Mouse (Mus musculus): Measurements from ENCODE around the gene Gm3415.
"Not testable (repeated sequence)": the region's sequence is repeated elsewhere in the genome, so short reads cannot be mapped to it uniquely, and the experiment has no call there.

Gene Gm3415

DNA sequence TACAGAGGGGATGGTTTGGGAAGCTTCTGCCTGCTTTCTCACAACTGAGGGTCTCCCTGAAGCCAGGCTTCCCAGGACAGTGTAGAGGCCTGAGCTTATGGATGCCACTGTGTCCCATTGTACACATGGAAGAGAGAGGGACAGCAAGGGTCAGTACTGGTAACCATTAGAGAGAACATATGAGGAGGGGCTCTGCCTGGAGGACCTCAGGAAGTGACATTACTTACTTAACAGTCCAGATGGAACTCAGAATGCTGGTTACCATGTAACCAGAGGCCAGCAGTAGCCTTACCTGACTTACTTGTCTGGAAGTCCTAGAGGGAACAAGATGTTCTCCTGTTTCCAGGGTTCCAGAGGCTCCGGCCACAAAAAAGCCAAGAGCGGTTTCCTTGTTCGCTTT lies at the start of gene Gm3415:
Gm3415 (plus strand) TSS at position 301 of the 400 bp plus-strand sequence.
- not testable (repeated sequence) for DNase-seq

DNA sequence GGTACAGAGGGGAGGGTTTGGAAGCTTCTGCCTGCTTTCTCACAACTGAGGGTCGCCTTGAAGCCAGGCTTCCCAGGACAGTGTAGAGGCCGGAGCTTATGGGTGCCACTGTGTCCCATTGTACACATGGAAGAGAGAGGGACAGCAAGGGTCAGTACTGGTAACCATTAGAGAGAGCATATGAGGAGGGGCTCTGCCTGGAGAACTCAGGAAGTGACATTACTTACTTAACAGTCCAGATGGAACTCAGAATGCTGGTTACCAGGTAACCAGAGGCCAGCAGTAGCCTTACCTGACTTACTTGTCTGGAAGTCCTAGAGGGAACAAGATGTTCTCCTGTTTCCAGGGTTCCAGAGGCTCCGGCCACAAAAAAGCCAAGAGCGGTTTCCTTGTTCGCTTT lies 42.1 kb upstream of the Gm3415 start, which contains the start of gene Gm3402:
Gm3402 (plus strand) TSS at position 301 of the 400 bp plus-strand sequence.
- not testable (repeated sequence) for DNase-seq

DNA sequence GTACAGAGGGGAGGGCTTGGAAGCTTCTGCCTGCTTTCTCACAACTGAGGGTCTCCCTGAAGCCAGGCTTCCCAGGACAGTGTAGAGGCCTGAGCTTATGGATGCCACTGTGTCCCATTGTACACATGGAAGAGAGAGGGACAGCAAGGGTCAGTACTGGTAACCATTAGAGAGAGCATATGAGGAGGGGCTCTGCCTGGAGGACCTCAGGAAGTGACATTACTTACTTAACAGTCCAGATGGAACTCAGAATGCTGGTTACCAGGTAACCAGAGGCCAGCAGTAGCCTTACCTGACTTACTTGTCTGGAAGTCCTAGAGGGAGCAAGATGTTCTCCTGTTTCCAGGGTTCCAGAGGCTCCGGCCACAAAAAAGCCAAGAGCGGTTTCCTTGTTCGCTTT lies 30.4 kb upstream of the Gm3415 start, which contains the start of gene Gm3404:
Gm3404 (plus strand) TSS at position 301 of the 400 bp plus-strand sequence.
- not testable (repeated sequence) for DNase-seq

DNA sequence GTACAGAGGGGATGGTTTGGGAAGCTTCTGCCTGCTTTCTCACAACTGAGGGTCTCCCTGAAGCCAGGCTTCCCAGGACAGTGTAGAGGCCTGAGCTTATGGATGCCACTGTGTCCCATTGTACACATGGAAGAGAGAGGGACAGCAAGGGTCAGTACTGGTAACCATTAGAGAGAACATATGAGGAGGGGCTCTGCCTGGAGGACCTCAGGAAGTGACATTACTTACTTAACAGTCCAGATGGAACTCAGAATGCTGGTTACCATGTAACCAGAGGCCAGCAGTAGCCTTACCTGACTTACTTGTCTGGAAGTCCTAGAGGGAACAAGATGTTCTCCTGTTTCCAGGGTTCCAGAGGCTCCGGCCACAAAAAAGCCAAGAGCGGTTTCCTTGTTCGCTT lies 18.6 kb upstream of the Gm3415 start, which contains the start of gene Gm3409:
Gm3409 (plus strand) TSS at position 301 of the 400 bp plus-strand sequence.
- not testable (repeated sequence) for DNase-seq

DNA sequence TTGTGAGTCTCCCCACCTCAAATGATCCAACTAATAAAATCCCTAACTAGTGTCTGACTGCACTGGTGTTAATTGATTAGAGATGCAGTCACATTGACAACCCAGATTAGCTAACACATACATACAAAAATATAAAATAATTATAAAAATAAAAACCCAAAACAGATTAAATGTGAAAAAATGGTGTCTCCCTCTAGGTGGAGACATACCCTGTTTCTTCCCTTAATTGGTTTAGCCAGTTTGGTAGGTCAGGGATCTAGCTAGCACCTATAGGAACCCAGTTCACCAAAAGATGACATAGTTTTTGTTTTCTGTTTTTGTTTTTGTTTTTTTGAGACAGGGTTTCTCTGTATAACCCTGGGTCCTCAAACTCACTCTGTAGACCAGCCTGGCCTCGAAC lies 8.3 kb downstream of the Gm3415 start:
- no peak for DNase-seq

DNA sequence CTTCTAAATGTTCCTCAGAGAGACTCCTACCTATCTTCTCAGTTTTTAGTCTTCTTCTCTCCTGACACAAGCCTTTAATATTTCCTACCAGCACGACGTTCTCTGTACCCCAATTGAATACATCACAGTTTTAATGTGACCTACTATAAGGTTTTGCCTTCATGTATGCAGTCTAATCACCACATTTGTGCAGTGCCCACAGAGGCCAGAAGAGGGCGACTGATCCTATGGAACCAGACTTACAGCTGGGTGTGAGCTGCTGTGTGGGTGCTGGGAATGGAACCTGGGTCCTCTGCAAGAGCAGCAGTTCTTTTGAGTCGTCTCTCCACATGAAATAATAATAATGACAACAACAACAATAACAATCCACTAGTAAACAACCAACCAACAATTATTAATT lies 11.1 kb downstream of the Gm3415 start:
- no peak for DNase-seq

DNA sequence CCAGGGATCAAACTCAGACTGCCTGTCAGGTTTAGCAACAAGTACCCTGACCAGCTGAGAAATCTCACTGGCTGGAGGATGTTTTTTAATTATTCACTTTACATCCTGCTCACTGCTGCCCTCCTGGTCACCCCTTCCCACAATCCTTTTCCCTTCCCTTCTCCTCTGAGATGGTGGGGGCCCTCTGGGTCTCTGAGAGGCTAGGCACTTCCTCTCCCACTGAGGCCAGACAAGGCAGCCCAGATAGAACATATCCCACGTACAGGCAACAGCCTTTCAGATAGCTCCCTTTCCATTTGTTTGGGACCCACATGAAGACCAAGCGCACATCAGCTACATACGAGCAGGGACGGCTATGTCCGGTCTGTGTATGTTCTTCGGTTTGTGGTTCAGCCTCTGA lies 14.2 kb downstream of the Gm3415 start:
- not testable (repeated sequence) for DNase-seq

DNA sequence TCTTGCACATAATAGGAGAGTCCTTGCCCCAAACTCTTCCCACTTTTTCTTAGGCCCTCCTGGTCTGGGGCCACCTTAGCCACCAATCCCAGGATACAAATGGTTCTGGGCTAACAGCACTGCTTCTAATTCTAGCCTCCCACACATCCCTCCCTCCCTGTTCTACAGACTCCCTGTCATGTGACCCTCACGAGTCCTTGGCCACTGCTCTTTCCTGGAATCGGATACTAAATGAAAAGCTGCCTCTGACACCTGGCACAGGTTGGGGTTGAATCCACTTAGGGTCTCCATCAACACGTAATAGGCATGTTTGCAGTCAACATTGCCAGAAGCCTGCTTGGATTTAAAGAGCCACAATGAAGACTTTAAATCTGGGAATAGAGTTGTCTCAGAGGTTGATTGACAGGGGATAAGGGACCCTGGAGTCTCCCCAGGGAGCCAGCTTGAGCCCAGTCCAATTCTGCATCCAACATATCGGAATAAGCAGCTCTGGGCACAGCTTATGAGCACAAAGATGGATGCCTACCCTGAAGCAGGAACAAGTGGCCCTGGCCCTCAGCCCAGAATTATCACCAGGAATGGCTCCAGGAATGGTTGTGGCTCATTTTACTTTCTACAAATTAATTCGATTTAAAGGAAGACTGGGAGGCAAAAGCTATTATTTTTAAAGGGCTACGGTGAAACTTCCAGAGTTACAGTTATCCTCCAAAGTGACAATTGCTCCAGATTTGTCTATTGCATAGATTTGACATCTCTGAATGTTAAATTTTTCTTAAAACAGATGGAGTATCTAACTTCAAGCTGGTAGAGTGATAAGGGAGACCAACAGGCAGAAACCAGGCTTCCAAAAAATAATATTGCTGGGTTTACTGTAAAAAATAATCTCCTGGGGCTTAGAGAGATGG lies 16.1 kb downstream of the Gm3415 start:
- DNase-seq = not testable (repeated sequence)

DNA sequence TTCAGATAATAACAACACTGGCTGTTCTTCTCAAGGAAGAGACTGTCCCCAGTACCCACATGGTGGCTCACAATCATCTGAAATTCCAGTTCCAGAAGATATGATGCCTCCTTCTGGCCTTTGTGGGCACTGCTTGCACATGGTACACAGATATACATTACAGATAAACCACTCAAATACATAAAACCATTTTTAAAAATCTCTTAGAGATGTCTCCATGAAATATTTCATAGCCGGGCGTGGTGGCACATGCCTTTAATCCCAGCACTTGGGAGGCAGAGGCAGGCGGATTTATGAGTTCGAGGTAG lies 16.8 kb downstream of the Gm3415 start:
- DNase-seq = not testable (repeated sequence)

DNA sequence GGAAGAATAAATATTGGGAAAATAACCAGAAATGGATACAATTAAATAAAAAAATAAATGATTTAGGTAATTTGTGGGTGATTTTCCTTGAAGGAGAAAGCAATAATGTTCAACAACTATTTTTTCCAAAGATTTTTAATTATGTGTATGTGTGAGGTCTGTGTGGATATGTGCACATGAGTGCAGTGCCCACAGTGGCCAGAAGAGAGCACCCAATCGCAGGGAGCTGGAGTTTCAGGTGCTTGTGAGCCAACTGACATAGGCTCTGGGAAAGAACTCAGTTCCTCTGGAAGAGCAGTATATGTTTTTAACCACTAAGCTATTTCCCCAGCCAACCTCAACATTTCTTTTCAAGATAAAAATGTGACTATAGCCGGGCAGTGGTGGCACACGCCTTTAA lies 20.7 kb downstream of the Gm3415 start:
- no peak for DNase-seq

DNA sequence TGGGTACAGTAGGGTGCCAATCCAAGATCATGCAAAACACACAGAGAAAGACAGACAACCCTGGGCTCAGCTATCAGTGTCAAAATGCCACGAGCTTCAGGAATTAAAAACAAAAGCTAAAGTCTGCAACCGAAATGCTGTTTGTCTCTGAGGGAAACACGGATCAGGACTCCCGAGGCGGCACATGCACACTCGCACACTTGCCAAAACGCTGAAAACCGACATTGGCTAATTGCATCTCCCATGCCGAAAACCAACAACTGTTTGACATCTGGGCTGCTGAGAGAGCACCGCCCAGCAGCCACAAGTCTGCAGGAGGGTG lies 28.2 kb downstream of the Gm3415 start:
- no peak for DNase-seq

DNA sequence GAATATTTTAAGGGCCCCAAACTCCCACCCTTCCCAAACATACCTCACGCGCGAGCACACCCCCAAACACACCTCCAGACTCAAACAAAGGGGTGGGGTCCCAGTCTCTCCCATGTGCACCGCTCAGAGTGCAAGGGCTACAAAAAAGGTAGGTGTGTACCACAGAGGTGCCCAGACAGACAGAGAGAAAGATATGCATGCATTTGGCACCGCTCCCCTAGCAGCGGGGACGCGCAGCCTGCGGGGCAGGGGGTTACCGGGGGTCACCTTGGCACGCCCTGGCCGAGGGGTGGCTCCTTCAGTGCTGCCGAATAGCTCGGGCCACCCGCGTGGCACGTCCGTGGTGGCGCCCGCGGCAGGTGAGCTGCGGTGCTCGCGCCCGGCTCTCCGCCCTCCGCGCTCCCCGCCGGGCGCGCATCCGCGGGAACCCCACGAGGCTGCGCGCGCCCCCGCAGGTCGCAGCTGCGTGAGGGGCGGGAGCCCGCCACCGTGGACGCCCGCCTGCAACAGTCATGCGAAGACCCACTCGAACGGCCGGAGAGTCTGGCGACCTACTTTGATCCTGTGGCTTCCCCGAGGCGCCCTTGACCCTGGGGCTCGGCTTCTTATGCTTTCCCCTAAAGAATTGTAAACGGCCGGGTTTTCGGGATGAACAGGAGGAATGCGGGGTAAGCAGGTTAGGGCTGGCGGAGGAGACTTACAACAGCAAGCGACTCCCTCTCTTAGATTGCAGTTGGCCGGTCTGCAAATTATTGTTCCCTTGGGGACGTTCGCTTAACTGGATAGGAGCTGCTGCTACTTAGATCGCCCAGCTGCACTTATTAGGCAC lies 28.8 kb downstream of the Gm3415 start, which contains the start of gene Gpr12:
Gpr12 (minus strand) TSS at position 762 of the 829 bp plus-strand sequence.
- DNase-seq = no peak

DNA sequence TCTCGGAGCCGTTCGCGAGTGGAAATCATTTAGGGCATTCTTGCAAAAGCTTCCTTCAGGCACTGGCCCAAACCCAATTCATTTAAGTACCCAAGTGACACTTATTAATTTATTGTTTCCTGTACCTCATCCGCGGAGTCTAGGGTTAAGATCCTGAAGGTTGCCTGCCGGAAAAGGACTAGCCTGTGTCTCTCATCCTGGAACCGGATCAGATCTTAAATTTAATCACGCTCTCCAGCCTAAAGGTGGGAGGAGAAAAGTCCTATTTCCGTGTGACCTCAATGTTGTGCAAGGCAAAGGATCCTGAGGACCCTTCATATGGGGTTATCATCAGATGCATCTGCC lies 29.3 kb downstream of the Gm3415 start:
- no peak for DNase-seq

DNA sequence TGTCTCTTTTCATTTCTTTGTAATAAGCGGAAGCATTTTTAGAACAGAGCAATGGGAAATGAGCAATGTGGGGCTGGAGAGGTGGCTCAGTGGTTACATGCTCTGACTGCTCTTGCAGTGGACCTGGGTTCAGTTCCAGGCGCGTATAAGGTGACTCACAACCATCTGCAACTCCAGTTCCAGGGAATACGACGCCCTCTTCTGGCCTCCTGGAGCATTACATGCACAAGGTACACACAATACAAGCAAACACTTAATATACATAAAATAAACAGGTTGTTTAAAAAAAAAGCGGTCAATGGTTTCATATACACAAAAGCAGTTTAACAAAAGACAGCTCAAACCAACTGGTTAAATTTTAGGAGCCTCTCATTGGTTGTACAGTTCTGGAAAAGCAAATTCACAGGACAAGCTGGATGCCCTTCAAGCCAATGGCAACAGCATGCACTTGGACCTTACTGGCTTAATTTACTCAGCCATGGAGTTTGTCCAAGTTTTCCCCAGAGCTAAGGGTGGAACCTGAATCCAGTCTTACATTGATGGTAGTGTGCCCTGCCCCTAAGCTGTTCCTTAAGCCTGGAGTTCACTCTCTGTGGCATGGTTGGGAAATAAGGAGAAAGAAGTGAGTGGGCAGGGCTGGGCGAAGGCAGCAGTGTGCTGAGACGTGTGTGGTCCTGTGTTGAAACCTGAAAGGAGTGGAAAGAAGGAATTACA lies 30.6 kb downstream of the Gm3415 start:
- no peak for DNase-seq

DNA sequence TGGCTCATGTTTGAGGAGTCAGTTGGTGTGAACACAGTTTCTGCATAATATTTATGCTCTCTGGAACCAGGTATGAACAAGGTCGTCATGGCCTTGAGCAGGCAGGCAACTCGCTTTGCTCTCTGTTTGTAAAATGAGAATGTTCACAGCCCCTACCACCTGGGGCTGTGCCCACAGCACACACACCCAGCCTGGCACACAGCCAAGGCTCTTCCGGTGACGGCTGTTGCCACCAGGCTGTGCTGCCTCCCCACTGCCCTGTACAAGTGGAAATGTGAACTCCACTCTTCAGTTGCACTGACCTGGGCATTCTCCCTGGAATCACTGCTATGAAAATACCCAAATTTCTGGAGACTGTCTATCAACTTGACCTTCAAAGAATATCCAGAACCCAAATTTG lies 35.1 kb downstream of the Gm3415 start:
- DNase-seq = no peak

DNA sequence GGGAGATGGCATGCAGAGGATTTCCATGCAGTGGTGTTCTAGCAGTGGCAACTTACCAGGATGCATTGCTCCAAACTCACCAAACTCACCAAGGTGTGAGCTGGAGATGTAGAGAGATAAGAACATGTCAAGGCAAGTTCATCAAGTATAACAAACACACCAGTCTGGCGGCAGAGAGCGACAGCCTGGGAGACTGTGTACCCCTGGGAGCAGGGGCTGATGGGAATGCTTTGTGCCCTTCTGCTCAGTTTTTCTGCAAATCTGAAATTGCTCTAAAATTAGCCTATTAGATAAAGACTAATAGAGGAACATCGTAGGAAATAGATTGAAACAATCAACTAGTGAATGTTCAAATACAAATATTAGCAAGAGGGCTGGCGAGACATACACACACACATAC lies 35.7 kb downstream of the Gm3415 start:
- no peak for DNase-seq

DNA sequence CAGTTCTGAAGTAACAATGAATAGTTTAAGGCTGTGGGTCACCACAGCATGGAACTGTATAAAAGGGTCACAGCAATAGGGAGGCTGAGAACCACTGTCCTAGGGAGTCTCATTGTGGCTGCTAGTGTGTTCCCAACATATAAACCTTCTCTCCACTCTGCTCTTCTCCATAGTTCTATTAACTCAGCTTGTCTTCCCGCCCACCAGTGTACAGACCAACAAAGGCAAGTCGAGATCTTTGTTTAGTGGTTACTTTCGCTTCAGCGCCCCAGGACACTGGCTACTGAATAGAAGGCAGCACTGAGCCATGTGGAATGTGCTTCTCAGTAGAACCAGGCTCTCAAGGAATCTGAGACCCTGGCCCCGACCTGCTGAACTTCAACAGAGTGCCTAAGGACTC lies 36.6 kb downstream of the Gm3415 start:
- DNase-seq = no peak

DNA sequence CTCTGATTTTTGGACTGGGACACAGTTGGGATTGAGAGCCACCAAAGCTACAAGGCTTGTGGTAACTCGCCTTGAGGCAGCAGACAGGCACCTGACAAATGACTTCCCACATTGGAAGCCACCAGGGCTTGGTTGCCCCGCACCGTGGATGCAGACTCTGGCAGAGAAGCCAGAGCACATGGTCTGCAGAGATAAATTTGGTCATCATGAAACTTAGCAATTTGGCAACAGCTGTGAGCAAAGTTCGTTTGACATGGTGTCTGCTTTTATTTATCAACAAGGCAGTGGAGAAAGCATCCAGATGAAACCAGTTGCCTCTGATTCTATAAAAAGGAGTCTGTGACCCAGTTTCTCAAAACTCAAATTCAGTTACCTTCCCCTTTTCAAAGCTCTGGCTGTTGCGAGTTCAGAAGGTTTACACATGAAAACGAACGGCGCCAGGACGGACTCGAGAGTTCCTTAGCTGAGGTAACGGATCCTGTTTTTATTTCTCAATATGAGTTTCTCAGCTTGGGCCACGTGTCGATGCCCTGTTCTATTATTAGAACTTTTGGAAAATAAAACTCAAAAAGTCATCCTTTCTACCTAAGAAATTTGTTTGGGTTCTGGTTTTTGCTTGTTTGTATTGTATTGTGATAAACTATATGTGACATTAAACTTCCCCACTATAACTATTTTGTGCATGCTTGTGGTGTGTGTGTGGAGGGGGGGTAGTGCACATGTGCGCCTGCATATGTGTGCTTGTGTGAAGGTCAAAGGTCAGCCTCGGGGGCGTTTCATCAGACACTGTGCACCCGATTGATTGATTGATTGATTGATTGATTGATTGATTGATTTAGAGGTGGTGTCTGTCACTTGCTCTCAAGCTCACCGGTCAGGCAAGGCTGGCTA lies 40.9 kb downstream of the Gm3415 start:
- no peak for DNase-seq

DNA sequence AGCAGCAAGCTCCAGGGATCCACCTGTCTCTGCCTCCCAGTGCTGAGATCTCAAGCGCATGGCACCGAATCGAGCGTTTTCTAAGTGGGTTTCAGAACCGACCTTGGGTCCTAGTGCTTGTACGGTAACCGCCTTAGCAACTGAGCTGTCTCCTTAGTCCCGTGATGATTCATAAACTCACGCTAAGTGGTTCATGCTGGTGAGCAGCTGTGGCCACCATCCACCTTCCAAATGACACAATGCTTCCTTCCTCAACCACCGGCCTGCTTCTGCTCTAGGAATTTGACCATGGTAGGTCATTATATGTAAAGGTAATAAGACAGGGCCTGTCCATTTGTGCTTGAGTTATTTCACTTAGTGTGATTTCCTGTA lies 41.6 kb downstream of the Gm3415 start:
- no peak for DNase-seq

DNA sequence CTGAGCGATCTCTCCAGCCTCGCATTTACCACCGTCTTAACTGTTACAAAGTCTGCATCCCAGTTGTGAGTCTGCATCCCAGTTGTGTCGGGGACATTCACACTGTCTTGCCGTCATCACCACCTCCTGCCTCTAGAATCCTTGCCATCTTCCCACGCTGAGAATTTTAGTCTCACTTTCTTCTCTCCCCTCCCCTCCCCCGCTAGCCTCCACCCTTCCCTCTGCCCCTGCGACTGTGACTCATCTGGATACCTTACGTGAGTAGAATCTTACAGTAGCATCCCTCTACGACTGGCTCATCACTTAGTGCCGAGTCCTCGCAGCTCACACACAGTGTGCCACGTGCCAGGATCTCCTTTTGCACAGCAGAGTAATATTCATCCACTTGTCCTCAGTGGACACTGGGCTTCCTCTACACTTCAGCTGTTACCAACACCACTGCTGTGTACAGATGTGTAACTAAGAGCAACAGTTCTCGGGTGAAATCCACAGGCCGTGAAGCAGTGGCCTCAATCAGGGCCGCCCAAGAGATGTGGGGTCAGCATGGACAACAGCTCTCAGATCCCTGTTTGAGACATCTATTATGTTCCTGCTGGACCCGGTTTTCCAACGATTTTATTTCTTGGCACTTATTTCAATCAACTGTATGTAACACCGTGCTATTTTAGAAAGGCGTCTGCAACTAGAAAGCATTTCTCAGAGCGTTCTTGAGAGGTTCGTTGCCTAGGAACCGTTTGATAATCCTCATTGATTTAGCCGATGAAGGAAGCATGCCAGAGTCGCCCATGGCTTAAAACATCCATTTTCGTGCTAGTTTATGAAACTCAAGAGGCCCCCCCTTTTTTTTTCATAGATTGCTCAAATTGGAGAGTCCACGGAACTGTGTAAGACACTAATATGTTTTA lies 42.5 kb downstream of the Gm3415 start:
- DNase-seq = no peak

DNA sequence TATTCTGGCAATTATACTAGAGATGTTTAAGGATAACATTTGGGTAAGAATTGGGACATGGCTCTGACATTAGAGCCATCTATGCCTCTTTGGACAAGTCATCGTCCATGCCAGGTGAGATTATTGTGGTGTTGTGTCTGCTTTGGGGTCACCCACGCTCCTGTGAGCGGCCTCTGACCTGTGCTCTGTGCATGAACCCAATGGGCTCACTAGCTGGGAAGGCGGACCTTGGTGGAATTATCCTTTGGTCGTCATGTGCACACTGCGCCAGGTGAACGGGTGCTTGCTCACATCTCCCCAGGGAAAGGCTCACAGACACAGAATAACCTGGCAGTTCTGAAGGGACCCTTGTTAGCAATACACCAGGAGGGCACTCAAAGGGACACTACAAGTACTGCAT lies 43.3 kb downstream of the Gm3415 start:
- not testable (repeated sequence) for DNase-seq
